Comparison of ENCODE assay signal across 12 mouse cellular contexts in the genomic region with DNA sequence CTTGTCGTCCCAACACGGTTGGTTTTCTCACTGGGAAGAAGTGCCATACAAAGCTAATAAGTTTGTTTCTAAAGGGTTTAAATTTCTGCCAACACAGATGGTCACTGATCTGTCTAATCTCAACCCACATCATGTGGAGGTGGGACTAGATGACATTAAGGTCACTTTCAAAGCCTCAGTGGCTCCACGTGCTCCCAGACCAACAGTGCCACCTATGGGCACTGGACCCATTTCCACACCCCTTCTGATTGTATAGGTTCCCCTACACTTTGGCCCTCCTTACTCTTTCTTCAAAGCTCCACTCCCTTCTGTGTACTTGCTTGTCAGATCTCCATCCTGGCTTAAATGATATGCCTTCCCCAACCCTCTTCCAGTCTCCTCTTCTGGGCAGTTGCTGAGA. TPM values are rescaled to one million over a fixed set of nuclear protein-coding genes. Genes with fewer than 3 reads are reported as not detected.
DNase-seq lines count a peak whose midpoint lies in the region; TF ChIP-seq lines count a peak whose summit lies in the region.
"Had no signal": no experiment of that assay in that cellular context is flagged by ENCODE, and none has a peak within 500 bp of the region (broad histone marks: within the 10 kb centered on the region; RNA-seq: fewer than 3 reads in every experiment).

No protein-coding gene starts in this region.

- no peak for DNase-seq in cerebellum, adult 2 months
- no peak for DNase-seq in cerebellum, adult 11-12 months
- DNase-seq in kidney, postnatal 10 days = peak; percentile 25
- no peak for DNase-seq in kidney, adult 8-10 months
- DNase-seq in testis, postnatal 10 days (ENCODE audit: low spot score) = no peak
- DNase-seq in left cerebral cortex, adult 8-10 months (ENCODE audit: low spot score in 2 of 2) = no peak
- DNase-seq: thymus, postnatal 4 days had no signal

- no peaks in the 10 kb centered on the region for H3K27me3 ChIP-seq in cerebellum, adult 2 months (ENCODE audit: control insufficient read depth, insufficient read depth, low read length)
- no peaks in the 10 kb centered on the region for H3K27me3 ChIP-seq in testis, adult 2 months (ENCODE audit: control insufficient read depth, insufficient read depth, low read length)
- no peaks in the 10 kb centered on the region; the same call in 1 of the 2 replicates for H3K27me3 ChIP-seq in small intestine, adult 2 months (ENCODE audit: control insufficient read depth, insufficient read depth, low read length)

- no peak for TF ChIP-seq POLR2A in cerebellum, adult 2 months (IDR thresholded peaks at IDR 0.05; ENCODE audit: borderline replicate concordance, insufficient read depth, low read length)
- TF ChIP-seq POLR2A in testis, adult 2 months (IDR thresholded peaks at IDR 0.05; ENCODE audit: control insufficient read depth, low read depth, low read length) = no peak
- TF ChIP-seq POLR2A in small intestine, adult 2 months (IDR thresholded peaks at IDR 0.05; ENCODE audit: low read depth, low read length) = no peak

- no peak overlapping the region for H3K27ac ChIP-seq in cerebellum, adult 2 months (ENCODE audit: insufficient read depth, low read length)
- H3K27ac ChIP-seq in testis, adult 2 months (ENCODE audit: control insufficient read depth, insufficient read depth, low read depth, low read length) = no peak overlapping the region
- no peak overlapping the region for H3K27ac ChIP-seq in small intestine, adult 2 months (ENCODE audit: insufficient read depth, low read depth, low read length)
- H3K27ac ChIP-seq: limb, embryonic 10.5 days; macrophage had no signal

- no peaks in the 10 kb centered on the region for H3K36me3 ChIP-seq in testis, adult 2 months (ENCODE audit: control insufficient read depth, insufficient read depth, low read length)
- no peaks in the 10 kb centered on the region for H3K36me3 ChIP-seq in small intestine, adult 2 months (ENCODE audit: control insufficient read depth, insufficient read depth, low read length)
- H3K36me3 ChIP-seq: limb, embryonic 10.5 days had no signal

- peak; percentile 29; the same call in 1 of the 2 replicates for TF ChIP-seq CTCF in cerebellum, adult 2 months (IDR thresholded peaks at IDR 0.05; ENCODE audit: borderline replicate concordance, insufficient read depth, low read depth, low read length)
- TF ChIP-seq CTCF in testis, adult 2 months (IDR thresholded peaks at IDR 0.05; ENCODE audit: control insufficient read depth, insufficient read depth, insufficient replicate concordance, low read depth, low read length) = peak; percentile 16; the same call in 1 of the 2 replicates
- TF ChIP-seq CTCF in small intestine, adult 2 months (IDR thresholded peaks at IDR 0.05; ENCODE audit: extremely low read depth, insufficient read length, insufficient replicate concordance, low read depth, low read length) = peak; percentile 54; the same call in 1 of the 2 replicates

- H3K4me3 ChIP-seq in cerebellum, adult 2 months (replicated peaks; ENCODE audit: insufficient read depth, low read depth, low read length) = no peak overlapping the region
- H3K4me3 ChIP-seq in testis, adult 2 months (ENCODE audit: control insufficient read depth, low read depth, low read length) = no peak overlapping the region
- H3K4me3 ChIP-seq in small intestine, adult 2 months (ENCODE audit: low read depth, low read length) = no peak overlapping the region
- H3K4me3 ChIP-seq: erythroblast, embryonic 14.5 days; limb, embryonic 10.5 days had no signal

- WGBS in cerebellum, adult 2 months = 71% methylated on average over 3 of the region's 3 CpGs
- 66% methylated on average over 3 of the region's 3 CpGs for WGBS in small intestine, adult 2 months

- no peaks in the 10 kb centered on the region for H3K4me1 ChIP-seq in cerebellum, adult 2 months (ENCODE audit: control insufficient read depth, insufficient read depth, low read length)
- no peaks in the 10 kb centered on the region for H3K4me1 ChIP-seq in testis, adult 2 months (ENCODE audit: control insufficient read depth, insufficient read depth, low read length)
- peaks cover 4% of the 10 kb centered on the region; the same call in 1 of the 2 replicates for H3K4me1 ChIP-seq in small intestine, adult 2 months (ENCODE audit: control insufficient read depth, insufficient read depth, insufficient read length, low read length)
- H3K4me1 ChIP-seq: limb, embryonic 10.5 days had no signal

RNA-seq across cellular contexts. Expression of a gene that starts 35.2 kb away (rescaled TPM):
- 28.4 and 28.8 TPM in 2 replicates for polyA plus RNA-seq in cerebellum, adult 2 months (2012; rRNA removed)
- polyA plus RNA-seq in testis, adult 2 months (2012; rRNA removed) = 106 and 234 TPM in 2 replicates
- 53.3 and 112 TPM in 2 replicates for polyA plus RNA-seq in small intestine, adult 2 months (2012; rRNA removed)
- 10 to 100 TPM in 1 of 4 experiments, 1 to 10 TPM in 3; 9.5 to 10.3 (median 9.7) TPM for total RNA-seq in left cerebral cortex, adult 8-10 months (2022)

RNA-seq across cellular contexts. Expression of a gene that starts 56.5 kb away (rescaled TPM):
- 0.03 and 0.06 TPM in 2 replicates for polyA plus RNA-seq in cerebellum, adult 2 months (2012; rRNA removed)
- polyA plus RNA-seq in testis, adult 2 months (2012; rRNA removed) = 0.63 and 0.80 TPM in 2 replicates
- 0.04 TPM in 1 of 2 replicates, not detected in the other for polyA plus RNA-seq in small intestine, adult 2 months (2012; rRNA removed)
- under 1 TPM; 0.14 to 0.43 (median 0.29) TPM for total RNA-seq in left cerebral cortex, adult 8-10 months (2022)
- polyA plus RNA-seq: erythroblast, embryonic 14.5 days; macrophage had no signal
